Mouse (Mus musculus) embryo, embryonic 11 days (tissue): ENCODE measurements around the gene Tepsin.

Source experiments
- DNase-seq: peaks from one replicate; pipeline ENCODE4 v3.0.0-alpha.2; 2015

The Tepsin gene

GRCm38 (mm10) chr11:120063326-120063725 lies 35.2 kb downstream of the Tepsin start:
- no peak for DNase-seq

GRCm38 (mm10) chr11:120060634-120061033 lies 37.9 kb downstream of the Tepsin start:
- no peak for DNase-seq

- no peak for DNase-seq
Measured at GRCm38 (mm10) chr11:120055953-120056732, 42.4 kb downstream of the Tepsin start.

GRCm38 (mm10) chr11:120053846-120054245 lies 44.7 kb downstream of the Tepsin start:
- no peak for DNase-seq

GRCm38 (mm10) chr11:120052274-120052673 lies 46.3 kb downstream of the Tepsin start:
- no peak for DNase-seq

GRCm38 (mm10) chr11:120051124-120051811 lies 47.3 kb downstream of the Tepsin start:
- DNase-seq, result no peak

- no peak for DNase-seq
Measured at GRCm38 (mm10) chr11:120049067-120049466, 49.5 kb downstream of the Tepsin start.

DNA sequence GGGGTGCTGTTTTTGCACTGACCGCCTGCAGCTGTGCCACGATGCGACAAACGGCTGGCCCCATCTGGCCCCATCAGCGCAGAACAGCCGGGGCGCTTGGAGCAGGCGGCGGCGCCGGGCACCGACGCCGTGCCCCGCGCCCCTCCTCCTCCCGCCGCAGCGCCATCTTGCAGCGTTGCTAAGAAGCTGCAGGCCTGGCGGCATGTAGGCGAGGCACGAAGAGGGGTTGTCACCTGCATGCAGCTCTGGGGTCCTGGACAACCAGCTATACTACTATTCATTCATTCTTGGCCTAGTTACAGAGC lies 50.3 kb downstream of the Tepsin start:
- peak; percentile 79 for DNase-seq

DNA sequence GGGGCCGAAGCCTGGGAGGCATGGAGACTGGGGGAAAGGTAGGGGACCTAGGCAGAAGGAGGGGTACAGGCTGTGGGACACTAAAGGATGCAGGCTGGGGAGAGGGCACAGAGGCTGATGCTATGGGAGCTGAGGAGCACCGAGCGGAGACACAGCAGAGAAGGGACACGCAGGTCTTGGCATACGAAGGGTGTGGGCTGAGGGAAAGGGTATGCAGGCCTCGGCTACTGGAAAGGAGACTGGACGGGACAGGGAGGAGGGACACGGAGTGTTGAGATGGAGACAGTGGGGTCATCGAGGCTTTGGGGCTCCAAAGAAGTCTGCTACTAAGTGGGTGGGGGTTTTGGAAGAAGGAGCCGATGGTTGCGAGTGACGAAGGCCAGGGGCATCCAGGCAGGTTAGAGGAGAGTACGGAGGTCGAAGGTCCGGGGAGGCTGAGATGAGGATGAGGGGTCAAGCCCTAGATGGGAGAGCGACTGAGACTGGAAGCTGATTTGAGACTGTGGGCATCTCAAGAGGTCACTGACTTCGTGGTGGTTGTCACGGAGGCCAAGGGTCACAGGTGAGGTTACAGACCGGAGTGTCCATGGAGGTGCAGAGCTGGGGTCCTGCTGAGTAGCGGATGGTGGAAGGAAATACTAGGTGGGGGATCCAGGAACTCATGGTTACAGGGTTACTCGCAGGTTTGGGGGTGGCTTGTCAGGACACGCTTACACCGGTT lies 50.8 kb downstream of the Tepsin start:
- DNase-seq, result peak; percentile 46

GRCm38 (mm10) chr11:120046553-120047191 lies 51.9 kb downstream of the Tepsin start, which contains the start of gene Aatk:
Gene Aatk (minus strand): TSS chr11:120047167.
- DNase-seq, result peak; percentile 67

GRCm38 (mm10) chr11:120045839-120046552 lies 52.5 kb downstream of the Tepsin start:
- no peak for DNase-seq

- no peak for DNase-seq
Measured at GRCm38 (mm10) chr11:120045341-120045740, 53.2 kb downstream of the Tepsin start.

- no peak for DNase-seq
Measured at GRCm38 (mm10) chr11:120042141-120042838, 56.2 kb downstream of the Tepsin start.

- DNase-seq, result no peak
Measured at GRCm38 (mm10) chr11:120041191-120042123, 57.1 kb downstream of the Tepsin start.
